Mouse (Mus musculus) heart, postnatal 0 days (tissue): ENCODE measurements around the gene Pakap. TPM values are rescaled to one million over a fixed set of nuclear protein-coding genes. Genes with fewer than 3 reads are reported as not detected.

Experiments
- ATAC-seq: fragments of 200-750 bp; cut with Nextera tagmentation; 2 replicates; pipeline ENCODE4 v1.8.0; 2017; ENCODE audit warnings: low read depth, moderate number of reproducible peaks, moderate library complexity; ENCODE audit not compliant: insufficient read depth
- DNase-seq: peaks from one replicate; pipeline ENCODE4 v3.0.0-alpha.2; 2016; ENCODE audit warnings: low spot score
- H3K27ac ChIP-seq: fragments of 300-500 bp; sonication (generic); 2 replicates; pipeline ENCODE4 v1.5.1; 2014; ENCODE audit warnings: low read depth, mild to moderate bottlenecking
- H3K27me3 ChIP-seq: fragments of 300-500 bp; sonication (generic); 2 replicates; pipeline ENCODE4 v1.6.1; 2014; ENCODE audit warnings: low read length, mixed read lengths; ENCODE audit not compliant: control insufficient read depth, insufficient read depth
- H3K36me3 ChIP-seq: fragments of 300-500 bp; sonication (generic); replicated peaks from 2 replicates; pipeline ENCODE4 v1.6.1; 2014; ENCODE audit warnings: low read length, mixed read lengths; ENCODE audit not compliant: control insufficient read depth, insufficient read depth
- H3K4me1 ChIP-seq: fragments of 300-500 bp; sonication (generic); 2 replicates; pipeline ENCODE4 v1.6.1; 2014; ENCODE audit warnings: antibody characterized with exemption; ENCODE audit not compliant: control insufficient read depth, insufficient read depth
- H3K4me2 ChIP-seq: fragments of 300-500 bp; sonication (generic); 2 replicates; pipeline ENCODE4 v1.6.1; 2014; ENCODE audit warnings: low read depth, mild to moderate bottlenecking, low read length, moderate library complexity
- H3K4me3 ChIP-seq: fragments of 300-500 bp; sonication (generic); 2 replicates; pipeline ENCODE4 v1.5.1; 2014; ENCODE audit warnings: low read depth, low read length
- H3K9ac ChIP-seq: fragments of 300-500 bp; sonication (generic); replicated peaks from 2 replicates; pipeline ENCODE4 v1.6.1; 2014; ENCODE audit warnings: low read depth, low read length, mixed read lengths
- H3K9me3 ChIP-seq: fragments of 300-500 bp; sonication (generic); replicated peaks from 2 replicates; pipeline ENCODE4 v1.6.1; 2016; ENCODE audit warnings: low read length; ENCODE audit not compliant: control insufficient read depth
- CTCF ChIP-seq: IDR thresholded peaks from 2 replicates; pipeline ENCODE4 v1.5.1; 2016; ENCODE audit warnings: antibody characterized with exemption, control low read depth, low read depth
- EP300 ChIP-seq: IDR thresholded peaks from 2 replicates; pipeline ENCODE4 v1.6.1; 2016; ENCODE audit warnings: antibody characterized with exemption, low read depth
- WGBS: fragments of 180-500 bp; shearing (Covaris S2); extraction: QIAGEN DNeasy Blood & Tissue Kit; methylation state at CpG from one replicate; pipeline ENCODE4 v1.1.7; 2014; 5-methylcytosine and 5-hydroxymethylcytosine counted together
- polyA plus RNA-seq: library from polyadenylated mRNA; unstranded; fragments of >200 nt; fragmentation: Nextera tagmentation; extraction: Ambion mirVana; gene quantifications from 2 replicates; pipeline ENCODE4 v1.2.1, GENCODE M21; 2015
- total RNA-seq: library from RNA; depleted of rRNA; stranded (reverse); fragments of >200 nt; gene quantifications from 2 replicates; pipeline ENCODE4 v1.2.3, GENCODE M21; 2014; ENCODE audit warnings: low replicate concordance

The Pakap gene
- total and polyA plus RNA-seq, 2 experiments from 2014 or later = 21.1 to 43.7 TPM

DNA sequence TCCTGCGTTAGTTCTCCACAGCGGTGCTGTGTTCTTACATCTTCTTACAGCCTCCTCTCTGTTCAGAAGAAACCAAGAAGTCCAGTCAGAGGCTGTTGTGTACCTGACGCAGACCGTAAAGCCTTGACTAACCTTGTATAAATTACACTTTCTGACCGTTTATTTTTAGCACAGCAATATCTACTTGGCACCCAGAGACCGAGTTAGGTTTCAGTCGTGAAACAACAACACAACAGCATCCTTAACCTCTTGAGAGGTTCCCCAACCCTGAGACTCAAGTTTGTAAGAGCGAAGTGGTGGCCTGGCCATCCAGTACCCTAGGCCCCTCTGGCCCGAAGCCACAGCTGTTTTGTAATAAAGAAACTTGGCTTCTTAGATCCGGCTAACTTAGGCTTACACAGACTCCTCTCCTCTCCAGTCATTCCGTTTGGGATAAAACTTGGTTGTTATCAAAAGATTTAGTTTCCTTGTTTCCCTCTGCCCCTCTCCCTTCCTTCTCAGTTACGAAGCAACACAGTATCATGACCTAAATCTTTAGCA is 116.8 kb downstream of the Pakap start:
- peak; percentile 45 for DNase-seq

GRCm38 (mm10) chr4:57686736-57687135 is 118.8 kb downstream of the Pakap start:
- H3K27me3 ChIP-seq = no peaks in the 10 kb centered on the region
- TF ChIP-seq CTCF = no peak
- no peak for TF ChIP-seq EP300
- ATAC-seq (no peak), DNase-seq (no peak)
- 80% methylated on average over 3 of the region's 3 CpGs for WGBS
- no peak overlapping the region for H3K4me2 ChIP-seq
- H3K27ac ChIP-seq = no peak overlapping the region
- H3K4me3 ChIP-seq = no peak overlapping the region
- peaks cover 24% of the 10 kb centered on the region for H3K4me1 ChIP-seq
- peaks cover 40% of the 10 kb centered on the region for H3K36me3 ChIP-seq
- H3K9me3 ChIP-seq = no peaks in the 10 kb centered on the region
- H3K9ac ChIP-seq = no peak overlapping the region

More for the DNA sequence above, 116.8 kb downstream of the Pakap start:
- TF ChIP-seq CTCF = no peak
- TF ChIP-seq EP300 = no peak
- Histone ChIP-seq H3K4me2 (no peak overlapping the region), H3K36me3 (peaks cover 20% of the 10 kb centered on the region), H3K4me3 (no peak overlapping the region), H3K9ac (no peak overlapping the region; the same call in 1 of the 2 replicates), H3K4me1 (peaks cover 31% of the 10 kb centered on the region), H3K27me3 (no peaks in the 10 kb centered on the region), H3K27ac (no peak overlapping the region; the same call in 1 of the 2 replicates), H3K9me3 (no peaks in the 10 kb centered on the region)
- 37% methylated on average over 12 of the region's 12 CpGs for WGBS
- no peak for ATAC-seq

- Histone ChIP-seq H3K36me3 (peaks cover 43% of the 10 kb centered on the region), H3K4me3 (no peak overlapping the region), H3K27ac (no peak overlapping the region), H3K4me2 (no peak overlapping the region), H3K9me3 (no peaks in the 10 kb centered on the region), H3K4me1 (peaks cover 17% of the 10 kb centered on the region), H3K27me3 (no peaks in the 10 kb centered on the region), H3K9ac (no peak overlapping the region)
- TF ChIP-seq CTCF = no peak
- no peak for TF ChIP-seq EP300
- ATAC-seq = no peak
- no peak for DNase-seq
- WGBS = 76% methylated on average over 3 of the region's 3 CpGs
Observed at GRCm38 (mm10) chr4:57687583-57687982, 119.6 kb downstream of the Pakap start.

- 0 out of 2 replicates have a peak overlapping the region, but pooled peaks have one; percentile 9 for H3K27ac ChIP-seq
- ATAC-seq = no peak
- H3K4me3 ChIP-seq = no peak overlapping the region
- H3K36me3 ChIP-seq = peaks cover 46% of the 10 kb centered on the region
- TF ChIP-seq EP300 (no peak), CTCF (no peak)
- H3K27me3 ChIP-seq = no peaks in the 10 kb centered on the region
- H3K9ac ChIP-seq = no peak overlapping the region
- no peak overlapping the region for H3K4me2 ChIP-seq
- peaks cover 16% of the 10 kb centered on the region for H3K4me1 ChIP-seq
- no peak for DNase-seq
- 64% methylated on average over 9 of the region's 9 CpGs for WGBS
- no peaks in the 10 kb centered on the region for H3K9me3 ChIP-seq
Observed at GRCm38 (mm10) chr4:57688131-57688530, 120.2 kb downstream of the Pakap start.

- Histone ChIP-seq H3K9ac (no peak overlapping the region), H3K4me3 (no peak overlapping the region), H3K27me3 (no peaks in the 10 kb centered on the region), H3K4me2 (no peak overlapping the region), H3K27ac (0 out of 2 replicates have a peak overlapping the region, but pooled peaks have one; percentile 13), H3K4me1 (0 out of 2 replicates have a peak, but pooled peaks cover 2% of the 10 kb centered on the region), H3K36me3 (peaks cover 53% of the 10 kb centered on the region), H3K9me3 (no peaks in the 10 kb centered on the region)
- TF ChIP-seq EP300 = no peak
- no peak for TF ChIP-seq CTCF
- DNase-seq (no peak), ATAC-seq (no peak)
- WGBS = 60% methylated on average over 6 of the region's 6 CpGs
Observed at GRCm38 (mm10) chr4:57690001-57690400, 122.0 kb downstream of the Pakap start.

GRCm38 (mm10) chr4:57690805-57691204 is 122.8 kb downstream of the Pakap start:
- Histone ChIP-seq H3K9me3 (no peaks in the 10 kb centered on the region), H3K4me3 (no peak overlapping the region), H3K4me2 (no peak overlapping the region), H3K36me3 (peaks cover 53% of the 10 kb centered on the region), H3K27ac (no peak overlapping the region), H3K27me3 (no peaks in the 10 kb centered on the region), H3K4me1 (no peaks in the 10 kb centered on the region), H3K9ac (no peak overlapping the region)
- DNase-seq (no peak), ATAC-seq (no peak)
- no peak for TF ChIP-seq EP300
- TF ChIP-seq CTCF = no peak
- WGBS = 67% methylated on average over 1 of the region's 1 CpGs
